Mouse (Mus musculus) embryonic facial prominence, embryonic 15.5 days (tissue): Measurements from ENCODE around the gene Dlgap1. TPM values are rescaled to one million over a fixed set of nuclear protein-coding genes. Genes with fewer than 3 reads are reported as not detected.

Experiments
- ATAC-seq: fragments of 200-750 bp; cut with Nextera tagmentation; 2 replicates; pipeline ENCODE4 v1.8.0; 2017; ENCODE audit warnings: low read depth, moderate TSS enrichment; ENCODE audit not compliant: insufficient number of reproducible peaks, low FRiP score, low TSS enrichment
- H3K27ac ChIP-seq: fragments of 300-500 bp; sonication (generic); replicated peaks from 2 replicates; pipeline ENCODE4 v1.5.1; 2015; ENCODE audit warnings: mild to moderate bottlenecking, inconsistent platforms
- H3K27me3 ChIP-seq: fragments of 300-500 bp; sonication (generic); 2 replicates; pipeline ENCODE4 v1.6.1; 2015; ENCODE audit warnings: inconsistent platforms
- H3K36me3 ChIP-seq: fragments of 300-500 bp; sonication (generic); 2 replicates; pipeline ENCODE4 v1.6.1; 2015; ENCODE audit warnings: mild to moderate bottlenecking, inconsistent platforms
- H3K4me1 ChIP-seq: fragments of 300-500 bp; sonication (generic); 2 replicates; pipeline ENCODE4 v1.6.1; 2015; ENCODE audit warnings: inconsistent platforms
- H3K4me2 ChIP-seq: fragments of 300-500 bp; sonication (generic); replicated peaks from 2 replicates; pipeline ENCODE4 v1.6.1; 2015; ENCODE audit warnings: mild to moderate bottlenecking, inconsistent platforms
- H3K4me3 ChIP-seq: fragments of 300-500 bp; sonication (generic); replicated peaks from 2 replicates; pipeline ENCODE4 v1.5.1; 2015; ENCODE audit warnings: mild to moderate bottlenecking, inconsistent platforms
- H3K9ac ChIP-seq: fragments of 300-500 bp; sonication (generic); 2 replicates; pipeline ENCODE4 v1.6.1; 2015; ENCODE audit warnings: inconsistent platforms
- H3K9me3 ChIP-seq: fragments of 300-500 bp; sonication (generic); replicated peaks from 2 replicates; pipeline ENCODE4 v1.6.1; 2016; ENCODE audit warnings: inconsistent platforms
- WGBS: fragments of 180-500 bp; shearing (Covaris S2); methylation state at CpG from one replicate; pipeline ENCODE4 v1.1.7; 2015; 5-methylcytosine and 5-hydroxymethylcytosine counted together
- polyA plus RNA-seq: library from polyadenylated mRNA; unstranded; fragments of >200 nt; fragmentation: Nextera tagmentation; extraction: Ambion mirVana; gene quantifications from 2 replicates; pipeline ENCODE4 v1.2.1, GENCODE M21; 2015

Gene Dlgap1
- polyA plus RNA-seq, 1 experiment from 2014 or later, result 4.9 TPM

DNA sequence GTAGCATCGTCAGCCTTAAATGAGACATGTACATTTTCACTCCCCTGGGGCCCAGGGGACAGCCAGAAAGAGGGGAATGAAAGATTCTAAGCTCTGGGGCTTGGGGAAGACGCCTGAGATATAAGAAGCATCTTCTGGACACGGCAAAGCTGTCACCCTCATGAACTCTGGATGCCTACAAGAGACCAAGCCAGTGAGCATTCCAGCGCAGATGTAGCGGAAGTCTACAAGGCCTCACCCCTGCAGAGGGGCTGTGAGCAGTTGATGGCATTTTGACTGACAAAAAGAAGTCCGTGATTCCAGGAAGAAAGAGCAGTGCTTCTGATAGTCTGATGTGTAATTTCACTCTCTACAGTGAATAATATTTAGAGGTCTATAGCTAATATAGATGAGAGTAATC lies 621.6 kb downstream of the Dlgap1 start:
- Histone ChIP-seq H3K36me3 (no peaks in the 10 kb centered on the region), H3K9me3 (no peaks in the 10 kb centered on the region), H3K27ac (no peak overlapping the region), H3K27me3 (no peaks in the 10 kb centered on the region), H3K4me2 (no peak overlapping the region), H3K9ac (no peak overlapping the region), H3K4me1 (peaks cover 3% of the 10 kb centered on the region; the same call in 1 of the 2 replicates), H3K4me3 (no peak overlapping the region)
- WGBS, result 70% methylated on average over 6 of the region's 6 CpGs
- no peak for ATAC-seq

- Histone ChIP-seq H3K4me3 (no peak overlapping the region), H3K36me3 (no peaks in the 10 kb centered on the region), H3K9ac (no peak overlapping the region), H3K9me3 (no peaks in the 10 kb centered on the region), H3K27ac (no peak overlapping the region), H3K4me1 (no peaks in the 10 kb centered on the region), H3K27me3 (no peaks in the 10 kb centered on the region), H3K4me2 (no peak overlapping the region)
- ATAC-seq, result no peak
- 57% methylated on average over 1 of the region's 1 CpGs for WGBS
Observed at GRCm38 (mm10) chr17:70594277-70594676, 625.4 kb downstream of the Dlgap1 start.

DNA sequence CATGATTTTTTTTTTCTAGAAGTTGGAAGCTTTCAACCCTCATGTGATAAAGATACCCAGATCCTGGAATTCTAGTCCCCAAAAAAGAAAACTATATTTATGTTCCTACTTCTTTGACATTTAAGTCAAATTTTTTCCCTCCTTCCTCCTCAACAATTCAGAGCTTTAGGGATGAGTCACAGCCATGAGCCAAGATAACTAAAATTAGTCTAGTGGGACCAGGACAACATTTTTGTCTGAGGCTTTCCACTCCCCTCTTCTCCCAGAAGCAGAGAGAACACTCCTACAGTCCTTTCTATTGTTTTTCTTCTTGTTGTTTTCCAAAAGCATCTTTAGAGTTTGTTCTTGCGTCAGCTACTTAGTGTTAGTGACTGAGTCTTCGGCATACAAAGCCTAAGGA lies 627.5 kb downstream of the Dlgap1 start:
- Histone ChIP-seq H3K9ac (no peak overlapping the region), H3K27ac (no peak overlapping the region), H3K27me3 (no peaks in the 10 kb centered on the region), H3K9me3 (no peaks in the 10 kb centered on the region), H3K4me2 (no peak overlapping the region), H3K36me3 (no peaks in the 10 kb centered on the region), H3K4me3 (no peak overlapping the region), H3K4me1 (no peaks in the 10 kb centered on the region)
- no peak for ATAC-seq
- WGBS, result 92% methylated on average over 2 of the region's 2 CpGs

- no peaks in the 10 kb centered on the region for H3K9me3 ChIP-seq
- no peak overlapping the region for H3K27ac ChIP-seq
- no peaks in the 10 kb centered on the region for H3K4me1 ChIP-seq
- WGBS, result 82% methylated on average over 6 of the region's 6 CpGs
- H3K27me3 ChIP-seq, result no peaks in the 10 kb centered on the region
- no peak for ATAC-seq
- no peak overlapping the region for H3K4me2 ChIP-seq
- no peak overlapping the region for H3K4me3 ChIP-seq
- H3K9ac ChIP-seq, result no peak overlapping the region
- H3K36me3 ChIP-seq, result no peaks in the 10 kb centered on the region
Observed at GRCm38 (mm10) chr17:70600462-70600861, 631.6 kb downstream of the Dlgap1 start.

- Histone ChIP-seq H3K4me2 (no peak overlapping the region), H3K36me3 (no peaks in the 10 kb centered on the region), H3K9ac (no peak overlapping the region), H3K27me3 (no peaks in the 10 kb centered on the region), H3K9me3 (no peaks in the 10 kb centered on the region), H3K27ac (no peak overlapping the region), H3K4me3 (no peak overlapping the region), H3K4me1 (no peaks in the 10 kb centered on the region)
- ATAC-seq, result no peak
- WGBS, result 88% methylated on average over 7 of the region's 7 CpGs
Observed at GRCm38 (mm10) chr17:70602051-70602450, 633.2 kb downstream of the Dlgap1 start.

GRCm38 (mm10) chr17:70605659-70606058 lies 636.8 kb downstream of the Dlgap1 start:
- no peaks in the 10 kb centered on the region for H3K9me3 ChIP-seq
- H3K27me3 ChIP-seq, result no peaks in the 10 kb centered on the region
- no peaks in the 10 kb centered on the region for H3K4me1 ChIP-seq
- H3K9ac ChIP-seq, result no peak overlapping the region
- ATAC-seq, result no peak
- H3K4me3 ChIP-seq, result no peak overlapping the region
- WGBS, result 82% methylated on average over 5 of the region's 5 CpGs
- H3K36me3 ChIP-seq, result no peaks in the 10 kb centered on the region
- no peak overlapping the region for H3K27ac ChIP-seq
- no peak overlapping the region for H3K4me2 ChIP-seq

GRCm38 (mm10) chr17:70612171-70612570 lies 643.3 kb downstream of the Dlgap1 start:
- no peak overlapping the region for H3K4me3 ChIP-seq
- H3K4me2 ChIP-seq, result no peak overlapping the region
- no peak overlapping the region for H3K9ac ChIP-seq
- H3K36me3 ChIP-seq, result no peaks in the 10 kb centered on the region
- WGBS, result 79% methylated on average over 6 of the region's 6 CpGs
- no peaks in the 10 kb centered on the region for H3K9me3 ChIP-seq
- no peak for ATAC-seq
- no peak overlapping the region for H3K27ac ChIP-seq
- H3K27me3 ChIP-seq, result no peaks in the 10 kb centered on the region
- H3K4me1 ChIP-seq, result no peaks in the 10 kb centered on the region

DNA sequence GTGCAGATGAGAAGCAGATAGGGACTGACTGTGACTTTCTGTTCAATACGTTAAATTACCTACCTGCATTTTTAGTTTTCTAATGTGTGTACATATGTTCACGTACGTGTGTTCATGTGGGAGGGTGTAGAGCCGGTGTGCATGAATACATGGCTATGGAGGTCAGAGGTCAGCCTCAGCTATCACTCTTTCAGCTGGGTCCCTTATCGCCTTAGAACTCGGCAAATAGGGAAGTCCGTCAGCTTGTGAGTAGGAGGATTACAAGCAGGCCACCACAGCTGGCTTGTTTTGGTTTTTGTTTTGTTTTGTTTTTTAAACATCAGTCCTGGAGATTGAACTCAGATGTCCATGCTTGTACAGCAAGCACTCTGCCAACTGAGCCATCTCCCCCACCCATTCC lies 645.0 kb downstream of the Dlgap1 start:
- Histone ChIP-seq H3K4me2 (no peak overlapping the region), H3K4me1 (no peaks in the 10 kb centered on the region), H3K4me3 (no peak overlapping the region), H3K9ac (no peak overlapping the region), H3K9me3 (no peaks in the 10 kb centered on the region), H3K27ac (no peak overlapping the region), H3K27me3 (no peaks in the 10 kb centered on the region), H3K36me3 (no peaks in the 10 kb centered on the region)
- ATAC-seq, result no peak
- WGBS, result 70% methylated on average over 7 of the region's 7 CpGs

- no peak for ATAC-seq
- Histone ChIP-seq H3K9me3 (no peaks in the 10 kb centered on the region), H3K4me1 (no peaks in the 10 kb centered on the region), H3K27ac (no peak overlapping the region), H3K36me3 (no peaks in the 10 kb centered on the region), H3K27me3 (no peaks in the 10 kb centered on the region), H3K9ac (no peak overlapping the region), H3K4me2 (no peak overlapping the region), H3K4me3 (no peak overlapping the region)
- WGBS, result 41% methylated on average over 5 of the region's 5 CpGs
Observed at GRCm38 (mm10) chr17:70614407-70615060, 645.7 kb downstream of the Dlgap1 start.

DNA sequence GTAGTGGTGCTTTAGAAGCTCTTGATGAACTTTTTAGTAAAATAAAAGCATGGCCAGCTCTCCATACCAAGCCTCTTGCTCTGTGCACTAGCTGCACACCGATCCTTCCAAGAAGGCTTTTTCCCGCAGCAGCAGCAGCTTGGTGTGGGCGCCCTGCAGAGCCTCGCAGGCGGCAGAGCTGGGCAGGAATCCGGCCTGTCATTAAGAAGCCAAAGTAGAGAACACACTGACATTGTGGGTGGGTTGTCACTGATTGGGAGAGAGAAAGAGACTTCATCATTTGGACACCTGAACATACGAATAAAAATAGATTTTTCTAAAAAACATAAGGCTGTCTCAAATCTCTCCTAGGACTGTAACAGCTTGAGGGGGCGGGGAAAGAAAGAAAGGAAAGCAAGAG lies 653.6 kb downstream of the Dlgap1 start:
- Histone ChIP-seq H3K27ac (no peak overlapping the region), H3K27me3 (no peaks in the 10 kb centered on the region), H3K4me1 (no peaks in the 10 kb centered on the region), H3K36me3 (no peaks in the 10 kb centered on the region), H3K4me2 (no peak overlapping the region), H3K4me3 (no peak overlapping the region), H3K9ac (no peak overlapping the region), H3K9me3 (no peaks in the 10 kb centered on the region)
- no peak for ATAC-seq
- WGBS, result 77% methylated on average over 8 of the region's 8 CpGs

DNA sequence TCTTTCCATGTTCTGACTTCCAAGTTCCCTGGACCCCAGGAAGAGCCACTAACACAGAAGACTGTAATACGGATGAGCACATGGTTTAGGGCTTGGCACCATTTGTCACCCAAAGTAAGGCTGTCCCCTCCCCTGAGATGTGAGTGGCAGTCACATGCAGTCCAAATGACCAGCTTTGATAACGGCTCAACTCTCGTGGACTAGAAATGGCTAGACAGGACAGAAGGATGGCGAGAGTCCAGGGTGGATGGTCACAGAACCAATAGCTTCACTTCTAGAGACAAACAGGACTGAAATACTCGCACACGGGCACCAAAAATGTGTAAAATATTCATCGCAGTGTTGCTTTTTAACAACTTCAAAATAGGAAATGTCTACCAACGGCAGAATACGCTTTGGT lies 657.5 kb downstream of the Dlgap1 start:
- H3K4me3 ChIP-seq, result no peak overlapping the region
- ATAC-seq, result no peak
- H3K4me1 ChIP-seq, result peaks cover 15% of the 10 kb centered on the region
- no peaks in the 10 kb centered on the region for H3K9me3 ChIP-seq
- 90% methylated on average over 9 of the region's 9 CpGs for WGBS
- H3K9ac ChIP-seq, result no peak overlapping the region
- no peaks in the 10 kb centered on the region for H3K36me3 ChIP-seq
- H3K27ac ChIP-seq, result no peak overlapping the region
- H3K27me3 ChIP-seq, result no peaks in the 10 kb centered on the region
- no peak overlapping the region for H3K4me2 ChIP-seq

GRCm38 (mm10) chr17:70626925-70627324 lies 658.1 kb downstream of the Dlgap1 start:
- H3K9me3 ChIP-seq, result no peaks in the 10 kb centered on the region
- H3K36me3 ChIP-seq, result no peaks in the 10 kb centered on the region
- peaks cover 15% of the 10 kb centered on the region for H3K4me1 ChIP-seq
- H3K27ac ChIP-seq, result no peak overlapping the region
- H3K9ac ChIP-seq, result no peak overlapping the region
- no peak overlapping the region for H3K4me3 ChIP-seq
- no peak overlapping the region for H3K4me2 ChIP-seq
- WGBS, result 76% methylated on average over 6 of the region's 6 CpGs
- H3K27me3 ChIP-seq, result no peaks in the 10 kb centered on the region
- ATAC-seq, result no peak
